Mouse (Mus musculus) left cerebral cortex, adult 18-20 months (tissue): ENCODE results near the gene Slc26a9. TPM values are rescaled to one million over a fixed set of nuclear protein-coding genes. Genes with fewer than 3 reads are reported as not detected.

ENCODE experiments used
- DNase-seq, 2 experiments: peaks; one replicate each; pipeline ENCODE4 v3.0.0; 2021 to 2022; ENCODE audit warnings: low spot score in 2 of 2, mixed read lengths in 1 of 2
- long read RNA-seq, 2 experiments: library from polyadenylated mRNA; stranded (forward); transcript quantifications; one replicate each; pipeline ENCODE4 v2.0.0; 2021
- total RNA-seq, 2 experiments: library from RNA; stranded (reverse); gene quantifications; 2 replicates each; pipeline ENCODE4 v1.2.3; 2021

Slc26a9 gene
- total RNA-seq: under 1 TPM in 1 of 2 experiments, not detected in 1; 0.07 TPM
- long read RNA-seq, experiment 1: 0 reads
- long read RNA-seq, experiment 2: 0 reads

- no peak for DNase-seq
These were observed at the start of gene Slc26a9 for GRCm38 (mm10) chr1:131743868-131744464. Gene Slc26a9 (plus strand): TSS chr1:131744022.

- DNase-seq: no peak
These were observed 48.5 kb upstream of the Slc26a9 start for GRCm38 (mm10) chr1:131695308-131695707.

GRCm38 (mm10) chr1:131696325-131696724 lies 47.5 kb upstream of the Slc26a9 start:
- no peak for DNase-seq

- DNase-seq: no peak
These were observed 45.1 kb upstream of the Slc26a9 start for GRCm38 (mm10) chr1:131698770-131699169.

GRCm38 (mm10) chr1:131699642-131700041 lies 44.2 kb upstream of the Slc26a9 start:
- DNase-seq: no peak

- no peak for DNase-seq
These were observed 43.4 kb upstream of the Slc26a9 start for GRCm38 (mm10) chr1:131700447-131700846.

- DNase-seq: no peak
These were observed 42.4 kb upstream of the Slc26a9 start for GRCm38 (mm10) chr1:131701391-131701790.

GRCm38 (mm10) chr1:131702094-131702766 lies 41.6 kb upstream of the Slc26a9 start:
- no peak for DNase-seq

- no peak for DNase-seq
These were observed 40.3 kb upstream of the Slc26a9 start for GRCm38 (mm10) chr1:131703482-131703881.

GRCm38 (mm10) chr1:131708338-131708737 lies 35.5 kb upstream of the Slc26a9 start:
- DNase-seq: peak; percentile 57 to 74

- no peak for DNase-seq
These were observed 32.3 kb upstream of the Slc26a9 start for GRCm38 (mm10) chr1:131711518-131711917.

- peak; percentile 87 to 95 for DNase-seq
These were observed 31.4 kb upstream of the Slc26a9 start for GRCm38 (mm10) chr1:131712386-131712785.

- DNase-seq: no peak
These were observed 29.2 kb upstream of the Slc26a9 start for GRCm38 (mm10) chr1:131714388-131715337.

- DNase-seq: no peak
These were observed 24.7 kb upstream of the Slc26a9 start for GRCm38 (mm10) chr1:131718952-131719694.

GRCm38 (mm10) chr1:131721989-131722388 lies 21.8 kb upstream of the Slc26a9 start:
- no peak for DNase-seq

- no peak for DNase-seq
These were observed 20.3 kb upstream of the Slc26a9 start for GRCm38 (mm10) chr1:131723549-131723948.

GRCm38 (mm10) chr1:131726586-131726985 lies 17.2 kb upstream of the Slc26a9 start:
- DNase-seq: no peak

GRCm38 (mm10) chr1:131730639-131731437 lies 13.0 kb upstream of the Slc26a9 start:
- no peak for DNase-seq

GRCm38 (mm10) chr1:131733474-131734180 lies 10.2 kb upstream of the Slc26a9 start:
- no peak for DNase-seq
